Mouse (Mus musculus) C2C12 (cell line): Measurements from ENCODE around the gene Zfp638.

ENCODE experiments used
- CEBPB ChIP-seq: IDR thresholded peaks from one replicate; pipeline ENCODE4 v1.6.1; 2011; ENCODE audit warnings: low read depth, mild to moderate bottlenecking, control low read depth, moderate library complexity
- CTCF ChIP-seq: IDR thresholded peaks from one replicate; pipeline ENCODE4 v1.5.1; 2011; ENCODE audit not compliant: control insufficient read depth, insufficient read depth, insufficient read length
- FOSL1 ChIP-seq: IDR thresholded peaks from one replicate; pipeline ENCODE4 v1.8.0; 2011; ENCODE audit warnings: mild to moderate bottlenecking, low read length; ENCODE audit not compliant: poor library complexity, insufficient read depth, severe bottlenecking
- MAX ChIP-seq: IDR thresholded peaks from one replicate; pipeline ENCODE4 v1.6.1; 2011; ENCODE audit warnings: mild to moderate bottlenecking, control low read depth
- MYOD1 ChIP-seq: IDR thresholded peaks from one replicate; pipeline ENCODE4 v1.6.1; 2011; ENCODE audit warnings: low read depth; ENCODE audit not compliant: control insufficient read depth, insufficient read length
- MYOG ChIP-seq: IDR thresholded peaks from one replicate; pipeline ENCODE4 v1.6.1; 2011; ENCODE audit not compliant: control insufficient read depth, insufficient read length; ENCODE audit errors: extremely low read depth
- USF1 ChIP-seq: IDR thresholded peaks from one replicate; pipeline ENCODE4 v1.6.1; 2011; ENCODE audit warnings: low read depth, mild to moderate bottlenecking, control low read depth, moderate library complexity

DNA sequence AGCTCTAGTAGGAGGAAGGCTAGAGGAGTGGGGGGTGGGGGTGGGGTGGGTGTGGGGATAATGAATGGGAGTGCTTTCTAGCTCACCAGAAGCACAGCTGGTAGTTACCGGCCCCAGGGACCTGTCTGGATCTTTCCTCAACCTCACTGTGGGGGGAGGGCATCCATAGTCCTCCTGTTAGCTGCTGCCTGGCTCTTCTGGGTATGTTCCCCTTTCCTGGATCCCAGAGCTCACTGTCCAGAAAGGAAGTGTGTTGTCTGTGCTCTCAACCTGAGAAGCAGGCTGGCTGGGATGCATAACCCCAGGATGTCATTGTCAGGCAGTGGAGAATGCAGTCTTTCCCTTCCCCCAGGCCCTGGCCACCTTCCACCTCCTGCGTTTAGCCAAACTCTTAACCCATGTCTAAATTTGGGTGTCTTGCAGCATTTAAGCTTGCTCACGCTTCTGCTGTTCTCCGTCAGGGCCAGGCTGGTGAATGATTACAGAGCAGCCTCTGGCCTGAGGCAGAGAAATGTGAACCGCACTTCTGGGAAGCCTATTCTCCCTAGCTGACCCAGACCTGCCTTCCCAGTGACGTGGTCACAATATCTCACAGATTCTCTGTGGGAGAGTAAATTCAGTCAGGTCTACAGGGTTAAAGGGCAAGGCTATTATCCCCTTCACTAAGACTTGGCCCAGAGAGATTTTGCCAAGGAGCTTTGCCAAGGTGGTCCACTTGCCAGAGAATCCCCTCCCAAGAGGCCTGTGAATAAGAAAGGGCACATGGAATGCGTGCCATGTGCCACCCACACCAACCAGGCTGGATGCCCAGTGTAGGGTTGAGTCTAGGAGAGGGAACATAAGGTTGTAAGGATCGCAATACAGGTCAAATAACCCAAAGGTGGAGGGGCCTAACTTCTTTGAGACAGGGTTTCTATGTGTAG lies 143.7 kb downstream of the Zfp638 start:
- TF ChIP-seq CTCF (no peak), CEBPB (no peak), USF1 (no peak), MYOG (no peak), MAX (no peak), MYOD1 (no peak), FOSL1 (no peak)
